ENCODE assay signal across 8 mouse cellular contexts in genomic region chr12:111040531-111040860, GRCm38 (mm10). TPM values are rescaled to one million over a fixed set of nuclear protein-coding genes. Genes with fewer than 3 reads are reported as not detected.
DNase-seq lines count a peak whose midpoint lies in the region; ATAC-seq and TF ChIP-seq lines count a peak whose summit lies in the region.

No protein-coding gene starts in this region.

- ATAC-seq in heart, embryonic 12.5 days (ENCODE audit: insufficient number of reproducible peaks, low FRiP score) = no peak
- no peak for ATAC-seq in forebrain, embryonic 14.5 days
- no peak for ATAC-seq in liver, embryonic 16.5 days (ENCODE audit: low read depth)

- H3K4me2 ChIP-seq in heart, embryonic 12.5 days = peak overlapping the region; percentile 95
- H3K4me2 ChIP-seq in forebrain, embryonic 14.5 days (ENCODE audit: low read length) = peak overlapping the region; percentile 90
- peak overlapping the region; percentile 93 for H3K4me2 ChIP-seq in liver, embryonic 16.5 days (ENCODE audit: low read depth, low read length)

- peaks cover 20% of the 10 kb centered on the region for H3K4me1 ChIP-seq in heart, embryonic 12.5 days (replicated peaks)
- H3K4me1 ChIP-seq in forebrain, embryonic 14.5 days (ENCODE audit: control insufficient read depth, insufficient read depth, low read length) = peaks cover 15% of the 10 kb centered on the region
- peaks cover 40% of the 10 kb centered on the region for H3K4me1 ChIP-seq in liver, embryonic 16.5 days (ENCODE audit: control insufficient read depth, low read depth, low read length)

- H3K27me3 ChIP-seq in heart, embryonic 12.5 days (replicated peaks) = no peaks in the 10 kb centered on the region
- no peaks in the 10 kb centered on the region for H3K27me3 ChIP-seq in C2C12 (ENCODE audit: control insufficient read depth, insufficient read depth, insufficient read length)
- H3K27me3 ChIP-seq in forebrain, embryonic 14.5 days (replicated peaks; ENCODE audit: control insufficient read depth, insufficient read depth, low read length) = no peaks in the 10 kb centered on the region
- no peaks in the 10 kb centered on the region for H3K27me3 ChIP-seq in liver, embryonic 16.5 days (ENCODE audit: control insufficient read depth, insufficient read depth, low read depth, low read length)

- peak overlapping the region; percentile 72 for H3K4me3 ChIP-seq in heart, embryonic 12.5 days
- peak overlapping the region; percentile 83 for H3K4me3 ChIP-seq in C2C12 (ENCODE audit: insufficient read depth, poor library complexity, severe bottlenecking)
- peak overlapping the region; percentile 95 for H3K4me3 ChIP-seq in forebrain, embryonic 14.5 days (ENCODE audit: low read depth, low read length)
- H3K4me3 ChIP-seq in liver, embryonic 16.5 days (ENCODE audit: low read depth, low read length) = peak overlapping the region; percentile 97

- H3K9me3 ChIP-seq in heart, embryonic 12.5 days (replicated peaks) = no peaks in the 10 kb centered on the region
- no peaks in the 10 kb centered on the region for H3K9me3 ChIP-seq in forebrain, embryonic 14.5 days (replicated peaks; ENCODE audit: control insufficient read depth, low read length)
- H3K9me3 ChIP-seq in liver, embryonic 16.5 days (replicated peaks; ENCODE audit: control insufficient read depth, low read length) = no peaks in the 10 kb centered on the region

- no peak for DNase-seq in heart, adult 11 months
- no peak for DNase-seq in forebrain, embryonic 14.5 days (ENCODE audit: low spot score)
- DNase-seq in urinary bladder, postnatal 4 days (ENCODE audit: low spot score in 2 of 2) = no peak
- no peak for DNase-seq in frontal cortex, postnatal 10 days (ENCODE audit: low spot score in 2 of 2)
- no peak for DNase-seq in spleen, postnatal 14 days (ENCODE audit: low spot score in 2 of 2)

- H3K79me2 ChIP-seq in C2C12 (ENCODE audit: control insufficient read depth, insufficient read depth) = peaks cover 63% of the 10 kb centered on the region

- no peak overlapping the region for H3K27ac ChIP-seq in heart, embryonic 12.5 days (ENCODE audit: poor library complexity, severe bottlenecking)
- 0 out of 2 replicates have a peak overlapping the region, but pooled peaks have one; percentile 99 for H3K27ac ChIP-seq in forebrain, embryonic 14.5 days (ENCODE audit: low read depth, low read length)
- no peak overlapping the region for H3K27ac ChIP-seq in liver, embryonic 16.5 days (ENCODE audit: low read length)

- H3K36me3 ChIP-seq in heart, embryonic 12.5 days = peaks cover 18% of the 10 kb centered on the region
- peaks cover 11% of the 10 kb centered on the region for H3K36me3 ChIP-seq in C2C12 (ENCODE audit: control insufficient read depth, insufficient read depth)
- no peaks in the 10 kb centered on the region for H3K36me3 ChIP-seq in forebrain, embryonic 14.5 days (ENCODE audit: control insufficient read depth, insufficient read depth, low read length)
- no peaks in the 10 kb centered on the region; the same call in 1 of the 2 replicates for H3K36me3 ChIP-seq in liver, embryonic 16.5 days (ENCODE audit: control insufficient read depth, insufficient read depth)

- peak overlapping the region; percentile 97 for H3K9ac ChIP-seq in heart, embryonic 12.5 days
- peak overlapping the region; percentile 89 for H3K9ac ChIP-seq in forebrain, embryonic 14.5 days (ENCODE audit: low read length)
- peak overlapping the region; percentile 99 for H3K9ac ChIP-seq in liver, embryonic 16.5 days (ENCODE audit: low read depth, low read length)

- WGBS in heart, embryonic 12.5 days = 0% methylated on average over 3 of the region's 3 CpGs
- under 1% methylated on average over 3 of the region's 3 CpGs for whole genome bisulfite sequencing in forebrain, embryonic 14.5 days
- 0% methylated on average over 3 of the region's 3 CpGs for WGBS in liver, embryonic 16.5 days (ENCODE audit: insufficient replicate concordance)

- no peak for TF ChIP-seq CTCF in C2C12 (IDR thresholded peaks at IDR 0.05; ENCODE audit: control insufficient read depth, insufficient read depth, insufficient read length)

- H3ac ChIP-seq in C2C12 (ENCODE audit: control insufficient read depth, insufficient read length, low read depth) = peak overlapping the region; percentile 56

- H3K79me3 ChIP-seq in C2C12 (ENCODE audit: low read depth) = peaks cover 52% of the 10 kb centered on the region

TF ChIP-seq in C2C12, 6 proteins besides CTCF, POLR2A, EP300 and RAD21:
- TF ChIP-seq MAX (IDR thresholded peaks at IDR 0.05) (no peak), USF1 (IDR thresholded peaks at IDR 0.05; ENCODE audit: low read depth) (no peak), MYOD1 (IDR thresholded peaks at IDR 0.05; ENCODE audit: control insufficient read depth, insufficient read length, low read depth) (no peak), CEBPB (IDR thresholded peaks at IDR 0.05; ENCODE audit: low read depth) (no peak), MYOG (IDR thresholded peaks at IDR 0.05; ENCODE audit: control insufficient read depth, extremely low read depth, insufficient read length) (no peak), FOSL1 (IDR thresholded peaks at IDR 0.05; ENCODE audit: insufficient read depth, low read length, poor library complexity, severe bottlenecking) (no peak)

RNA-seq across cellular contexts. Expression of gene Rcor1, which starts 1.3 kb away (rescaled TPM):
- 8.8 and 9.2 TPM in 2 replicates for polyA plus RNA-seq in heart, embryonic 12.5 days (2016; fragmentation: Nextera tagmentation; extraction: Ambion mirVana)
- 7.7 TPM for polyA plus RNA-seq in C2C12 (2012; fragmentation: generic; extraction: Trizol)
- polyA plus RNA-seq in forebrain, embryonic 14.5 days (2014; fragmentation: Nextera tagmentation; extraction: Ambion mirVana) = 8.5 and 9.7 TPM in 2 replicates
- polyA plus RNA-seq in liver, embryonic 16.5 days (2015; fragmentation: Nextera tagmentation; extraction: Ambion mirVana) = 4.1 and 4.4 TPM in 2 replicates
